Mouse (Mus musculus) hindbrain, embryonic 10.5 days (tissue): ENCODE data around the gene Rpl6. TPM values are rescaled to one million over a fixed set of nuclear protein-coding genes. Genes with fewer than 3 reads are reported as not detected.

Experiments used
- DNase-seq: peaks from one replicate; pipeline ENCODE4 v3.0.0-alpha.2; 2017; ENCODE audit warnings: low spot score
- H3K27ac ChIP-seq: fragments of 300-500 bp; sonication (generic); 2 replicates; pipeline ENCODE4 v1.5.1; 2016; ENCODE audit warnings: mild to moderate bottlenecking, moderate library complexity
- H3K27me3 ChIP-seq: fragments of 300-500 bp; sonication (generic); 2 replicates; pipeline ENCODE4 v1.6.1; 2016; ENCODE audit warnings: mild to moderate bottlenecking; ENCODE audit not compliant: poor library complexity, insufficient read depth, severe bottlenecking
- H3K36me3 ChIP-seq: fragments of 300-500 bp; sonication (generic); 2 replicates; pipeline ENCODE4 v1.6.1; 2016; ENCODE audit warnings: mild to moderate bottlenecking, moderate library complexity
- H3K4me1 ChIP-seq: fragments of 300-500 bp; sonication (generic); replicated peaks from 2 replicates; pipeline ENCODE4 v1.6.1; 2016; ENCODE audit warnings: mild to moderate bottlenecking
- H3K4me3 ChIP-seq: fragments of 300-500 bp; sonication (generic); 2 replicates; pipeline ENCODE4 v1.5.1; 2016; ENCODE audit warnings: mild to moderate bottlenecking, moderate library complexity
- H3K9me3 ChIP-seq: fragments of 300-500 bp; sonication (generic); 2 replicates; pipeline ENCODE4 v1.6.1; 2016; ENCODE audit warnings: mild to moderate bottlenecking, moderate library complexity
- WGBS: fragments of 180-500 bp; shearing (Covaris S2); methylation state at CpG from one replicate; pipeline ENCODE4 v1.1.7; 2016; 5-methylcytosine and 5-hydroxymethylcytosine counted together
- polyA plus RNA-seq: library from polyadenylated mRNA; unstranded; fragments of >200 nt; fragmentation: Nextera tagmentation; extraction: Ambion mirVana; gene quantifications from 2 replicates; pipeline ENCODE4 v1.2.1, GENCODE M21; 2016

Gene Rpl6
- polyA plus RNA-seq, 1 experiment from 2014 or later = 553 TPM

DNA sequence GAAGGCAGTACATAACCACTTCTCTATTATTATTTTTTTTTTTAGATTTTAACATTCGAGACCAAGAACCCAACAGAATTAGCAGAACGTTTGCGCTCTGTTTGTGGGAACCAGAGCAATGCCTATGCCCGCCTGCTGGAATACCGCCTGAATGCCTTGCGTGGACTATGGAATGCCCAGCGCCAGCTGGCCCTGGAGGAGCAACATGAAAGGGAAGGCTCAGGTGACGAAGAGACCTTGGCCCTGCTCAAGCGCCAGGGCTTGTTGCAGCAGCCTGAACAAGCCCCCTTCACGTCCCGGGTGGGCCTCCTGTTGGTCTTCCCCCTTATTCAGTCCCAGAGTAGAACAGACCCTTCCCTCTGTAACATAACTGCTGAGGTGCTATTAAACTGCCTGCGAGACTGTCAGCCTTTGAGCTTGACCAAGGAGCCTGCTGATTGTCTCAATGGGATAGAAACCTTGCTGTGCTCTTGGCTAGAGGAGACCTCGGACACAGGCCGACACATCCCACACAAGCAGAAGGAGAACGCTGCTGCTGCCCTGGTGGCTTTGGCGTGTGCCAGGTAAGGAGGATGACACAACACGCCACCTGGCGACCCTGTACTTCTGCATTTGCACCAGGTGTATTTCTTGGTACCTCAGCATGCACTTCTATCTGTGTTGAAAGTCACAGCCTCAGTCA is 49.7 kb downstream of the Rpl6 start:
- Histone ChIP-seq H3K27ac (no peak overlapping the region), H3K27me3 (no peaks in the 10 kb centered on the region), H3K4me3 (no peak overlapping the region), H3K9me3 (no peaks in the 10 kb centered on the region), H3K36me3 (peaks cover 42% of the 10 kb centered on the region), H3K4me1 (no peaks in the 10 kb centered on the region)
- 91% methylated on average over 18 of the region's 18 CpGs for WGBS
- no peak for DNase-seq

- no peaks in the 10 kb centered on the region for H3K27me3 ChIP-seq
- no peaks in the 10 kb centered on the region for H3K9me3 ChIP-seq
- no peak overlapping the region for H3K27ac ChIP-seq
- H3K36me3 ChIP-seq = peaks cover 48% of the 10 kb centered on the region
- 92% methylated on average over 7 of the region's 7 CpGs for WGBS
- H3K4me3 ChIP-seq = no peak overlapping the region
- DNase-seq = no peak
- H3K4me1 ChIP-seq = no peaks in the 10 kb centered on the region
Observed at GRCm38 (mm10) chr5:121254977-121255376, 50.7 kb downstream of the Rpl6 start.

Other genes with a start within 250 kb of the Rpl6 start
- 0.30 and 2.2 TPM in 2 replicates for gene Rph3a, start 194.4 kb upstream of the Rpl6 start, polyA plus RNA-seq
- gene Ptpn11, start 13.1 kb upstream of the Rpl6 start, polyA plus RNA-seq = 20.4 and 23.1 TPM in 2 replicates
- gene Hectd4, start 15.7 kb downstream of the Rpl6 start, polyA plus RNA-seq = 5.4 and 6.6 TPM in 2 replicates
- 70.8 and 96.2 TPM in 2 replicates for gene Trafd1, start 181.2 kb downstream of the Rpl6 start, polyA plus RNA-seq
- 44.1 and 54.2 TPM in 2 replicates for gene Naa25, start 193.5 kb downstream of the Rpl6 start, polyA plus RNA-seq
- 0.78 and 0.93 TPM in 2 replicates for gene Tmem116, start 247.4 kb downstream of the Rpl6 start, polyA plus RNA-seq
- 143 and 148 TPM in 2 replicates for gene Erp29, start 248.0 kb downstream of the Rpl6 start, polyA plus RNA-seq